Mouse (Mus musculus) testis, postnatal 10 days (tissue): ENCODE data around the gene E4f1.

Experiments used
- DNase-seq: peaks from one replicate; pipeline ENCODE4 v3.0.0; 2021; ENCODE audit warnings: low spot score

Gene E4f1

GRCm38 (mm10) chr17:24469910-24470602, at the start of gene E4f1, which contains the start of gene Pgp:
Gene E4f1 (minus strand): TSS chr17:24470313.
Gene Pgp (plus strand): TSS chr17:24470392.
- peak; percentile 99 for DNase-seq

GRCm38 (mm10) chr17:24514270-24515257, 44.5 kb upstream of the E4f1 start:
- DNase-seq: no peak

- peak; percentile 79 for DNase-seq
Observed at GRCm38 (mm10) chr17:24513609-24514008, 43.5 kb upstream of the E4f1 start.

- DNase-seq: no peak
Observed at GRCm38 (mm10) chr17:24507806-24508460, 37.8 kb upstream of the E4f1 start.

- no peak for DNase-seq
Observed at GRCm38 (mm10) chr17:24507129-24507664, 37.1 kb upstream of the E4f1 start.

- DNase-seq: peak; percentile 60
Observed at GRCm38 (mm10) chr17:24506332-24507070, 36.4 kb upstream of the E4f1 start.

- no peak for DNase-seq
Observed at GRCm38 (mm10) chr17:24505286-24505955, 35.3 kb upstream of the E4f1 start.

GRCm38 (mm10) chr17:24504085-24504484, 34.0 kb upstream of the E4f1 start:
- DNase-seq: no peak

- DNase-seq: no peak
Observed at GRCm38 (mm10) chr17:24502208-24502607, 32.1 kb upstream of the E4f1 start.

GRCm38 (mm10) chr17:24496026-24496425, 25.9 kb upstream of the E4f1 start:
- DNase-seq: no peak

GRCm38 (mm10) chr17:24495443-24495842, 25.3 kb upstream of the E4f1 start:
- DNase-seq: no peak

GRCm38 (mm10) chr17:24494627-24495335, 24.7 kb upstream of the E4f1 start:
- no peak for DNase-seq

- DNase-seq: no peak
Observed at GRCm38 (mm10) chr17:24490399-24490798, 20.3 kb upstream of the E4f1 start.

GRCm38 (mm10) chr17:24489265-24490030, 19.3 kb upstream of the E4f1 start:
- no peak for DNase-seq

- DNase-seq: peak; percentile 78
Observed at GRCm38 (mm10) chr17:24488662-24489264, 18.6 kb upstream of the E4f1 start.

GRCm38 (mm10) chr17:24488186-24488661, 18.1 kb upstream of the E4f1 start, which contains the start of gene Caskin1:
Gene Caskin1 (plus strand): TSS chr17:24488601.
- DNase-seq: peak; percentile 75

GRCm38 (mm10) chr17:24485090-24485860, 15.2 kb upstream of the E4f1 start:
- DNase-seq: no peak

- DNase-seq: no peak
Observed at GRCm38 (mm10) chr17:24483495-24483894, 13.4 kb upstream of the E4f1 start.
